In the genomic region with DNA sequence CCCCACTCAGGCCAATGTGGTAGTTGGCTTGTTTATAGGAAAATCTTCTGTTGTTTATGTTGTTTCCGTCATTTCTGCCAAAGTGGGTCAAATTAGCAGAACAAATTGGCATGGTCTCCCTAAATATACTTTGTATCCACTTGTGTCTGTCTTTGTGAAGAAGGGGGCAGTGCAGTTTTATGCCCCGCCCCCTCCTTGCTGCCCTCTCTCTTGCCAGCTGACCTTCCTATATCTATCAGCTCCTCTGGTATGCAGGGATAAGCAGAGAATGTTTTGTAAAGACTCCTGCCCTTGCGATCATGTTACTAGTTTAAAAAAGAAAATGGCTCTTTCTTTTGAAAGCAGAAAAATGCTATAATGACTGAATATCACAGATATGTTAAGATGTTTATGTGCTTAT, we compare ENCODE assay signal across 24 mouse cellular contexts.
DNase-seq lines count a peak whose midpoint lies in the region; ATAC-seq and TF ChIP-seq lines count a peak whose summit lies in the region.
"Had no signal": no experiment of that assay in that cellular context is flagged by ENCODE, and none has a peak within 500 bp of the region (broad histone marks: within the 10 kb centered on the region; RNA-seq: fewer than 3 reads in every experiment).

No protein-coding gene starts in this region.

- no peak overlapping the region for H3K4me2 ChIP-seq in lung, embryonic 14.5 days
- H3K4me2 ChIP-seq in lung, embryonic 16.5 days (ENCODE audit: low read depth, low read length): no peak overlapping the region
- H3K4me2 ChIP-seq: embryonic facial prominence, embryonic 13.5 days; embryonic facial prominence, embryonic 15.5 days; forebrain, embryonic 12.5 days had no signal

- intact Hi-C loops in heart, postnatal 14 days (cut with DNase I): no loop called here

- H3K27ac ChIP-seq in heart, embryonic 10.5 days: no peak overlapping the region
- no peak overlapping the region for H3K27ac ChIP-seq in lung, embryonic 14.5 days (ENCODE audit: low read depth)
- H3K27ac ChIP-seq in lung, embryonic 16.5 days (ENCODE audit: low read length): no peak overlapping the region
- H3K27ac ChIP-seq: embryonic facial prominence, embryonic 13.5 days; embryonic facial prominence, embryonic 15.5 days; forebrain, embryonic 12.5 days had no signal

- TF ChIP-seq CTCF in lung, embryonic 14.5 days (IDR thresholded peaks at IDR 0.05; ENCODE audit: low read depth): no peak

- no peak overlapping the region for H3K9ac ChIP-seq in lung, embryonic 14.5 days
- no peak overlapping the region for H3K9ac ChIP-seq in lung, embryonic 16.5 days (ENCODE audit: low read length)
- H3K9ac ChIP-seq: embryonic facial prominence, embryonic 13.5 days; embryonic facial prominence, embryonic 15.5 days; forebrain, embryonic 12.5 days had no signal

- peak; percentile 55 for ATAC-seq in lung, embryonic 14.5 days (ENCODE audit: insufficient read depth)
- peak; percentile 74 for ATAC-seq in lung, embryonic 16.5 days (ENCODE audit: low read depth)
- ATAC-seq: forebrain, embryonic 14.5 days had no signal

- peaks cover 8% of the 10 kb centered on the region for H3K4me1 ChIP-seq in heart, embryonic 10.5 days
- H3K4me1 ChIP-seq in lung, embryonic 14.5 days (ENCODE audit: insufficient read depth): peaks cover 9% of the 10 kb centered on the region
- H3K4me1 ChIP-seq in lung, embryonic 16.5 days (replicated peaks; ENCODE audit: control insufficient read depth, insufficient read depth, low read length): peaks cover 10% of the 10 kb centered on the region; the same call in 1 of the 2 replicates

- peak; percentile 39 for DNase-seq in heart, embryonic 10.5 days (ENCODE audit: low spot score)
- DNase-seq in heart, postnatal 14 days: no peak
- peak; percentile 52 for DNase-seq in lung, embryonic 14.5 days
- DNase-seq in lung, postnatal 36 days: no peak
- no peak for DNase-seq in lung, postnatal 14 days
- DNase-seq in ovary, postnatal 36 days (ENCODE audit: low spot score): peak; percentile 16
- no peak for DNase-seq in ovary, postnatal 10 days (ENCODE audit: low spot score)
- DNase-seq: adrenal gland, adult 2 months; adrenal gland, postnatal 10 days; adrenal gland, postnatal 25 days; cerebellum, adult 11 months; cerebellum, adult 18-20 months; cerebellum, adult 8-10 months; cerebellum, adult 9-11 months; cerebellum, postnatal 14 days; cerebellum, postnatal 36 days; embryo, embryonic 11 days had no signal

- 53% methylated on average over 3 of the region's 3 CpGs for WGBS in heart, embryonic 10.5 days
- 33% methylated on average over 3 of the region's 3 CpGs for WGBS in lung, embryonic 14.5 days
- WGBS in lung, embryonic 16.5 days: 35% methylated on average over 3 of the region's 3 CpGs

- H3K36me3 ChIP-seq in heart, embryonic 10.5 days: no peaks in the 10 kb centered on the region
- no peaks in the 10 kb centered on the region for H3K36me3 ChIP-seq in lung, embryonic 14.5 days (ENCODE audit: insufficient read depth)
- H3K36me3 ChIP-seq in lung, embryonic 16.5 days (ENCODE audit: control insufficient read depth, insufficient read depth, low read length): no peaks in the 10 kb centered on the region
- H3K36me3 ChIP-seq: embryonic facial prominence, embryonic 13.5 days; embryonic facial prominence, embryonic 15.5 days; forebrain, embryonic 10.5 days; forebrain, embryonic 12.5 days had no signal

- H3K9me3 ChIP-seq in heart, embryonic 10.5 days: no peaks in the 10 kb centered on the region
- no peaks in the 10 kb centered on the region for H3K9me3 ChIP-seq in lung, embryonic 14.5 days (ENCODE audit: low read depth, low read length)
- H3K9me3 ChIP-seq in lung, embryonic 16.5 days (ENCODE audit: control insufficient read depth, low read length): no peaks in the 10 kb centered on the region
- H3K9me3 ChIP-seq: embryonic facial prominence, embryonic 13.5 days; embryonic facial prominence, embryonic 15.5 days; forebrain, embryonic 10.5 days; forebrain, embryonic 12.5 days had no signal

- H3K4me3 ChIP-seq in heart, embryonic 10.5 days: no peak overlapping the region
- H3K4me3 ChIP-seq in lung, embryonic 14.5 days (ENCODE audit: low read depth, low read length): no peak overlapping the region
- H3K4me3 ChIP-seq in lung, embryonic 16.5 days (ENCODE audit: low read length): no peak overlapping the region
- H3K4me3 ChIP-seq: embryonic facial prominence, embryonic 13.5 days; embryonic facial prominence, embryonic 15.5 days; erythroblast, embryonic 14.5 days; forebrain, embryonic 10.5 days; forebrain, embryonic 12.5 days had no signal

- peaks cover 4% of the 10 kb centered on the region for H3K27me3 ChIP-seq in heart, embryonic 10.5 days (ENCODE audit: insufficient read depth, poor library complexity, severe bottlenecking)
- 0 out of 2 replicates have a peak, but pooled peaks cover 3% of the 10 kb centered on the region for H3K27me3 ChIP-seq in lung, embryonic 14.5 days (ENCODE audit: insufficient read depth, low read length)
- H3K27me3 ChIP-seq in lung, embryonic 16.5 days (ENCODE audit: control insufficient read depth, insufficient read depth, low read depth, low read length): no peaks in the 10 kb centered on the region

Comparison
In these comparisons a context has a peak if more than half of its experiments do, and no peak if none do; other contexts are left out.
1. DNase-seq: peak in heart, embryonic 10.5 days (single experiment), lung, embryonic 14.5 days (single experiment) and ovary, postnatal 36 days (single experiment); none in heart, postnatal 14 days (0 of 2), lung, postnatal 36 days (single experiment), lung, postnatal 14 days (single experiment) and ovary, postnatal 10 days (single experiment).